Mouse (Mus musculus) stomach, adult 2 months (tissue): ENCODE results near the gene Tm9sf1. TPM values are rescaled to one million over a fixed set of nuclear protein-coding genes. Genes with fewer than 3 reads are reported as not detected.

Experiments used
- polyA plus RNA-seq: library from polyadenylated mRNA; depleted of rRNA; stranded (reverse); fragments of >200 nt; gene quantifications from 2 replicates; pipeline ENCODE4 v1.2.3, GENCODE M21; 2012; rRNA removed

Tm9sf1 gene
- 55.0 and 58.0 TPM in 2 replicates for polyA plus RNA-seq

DNA sequence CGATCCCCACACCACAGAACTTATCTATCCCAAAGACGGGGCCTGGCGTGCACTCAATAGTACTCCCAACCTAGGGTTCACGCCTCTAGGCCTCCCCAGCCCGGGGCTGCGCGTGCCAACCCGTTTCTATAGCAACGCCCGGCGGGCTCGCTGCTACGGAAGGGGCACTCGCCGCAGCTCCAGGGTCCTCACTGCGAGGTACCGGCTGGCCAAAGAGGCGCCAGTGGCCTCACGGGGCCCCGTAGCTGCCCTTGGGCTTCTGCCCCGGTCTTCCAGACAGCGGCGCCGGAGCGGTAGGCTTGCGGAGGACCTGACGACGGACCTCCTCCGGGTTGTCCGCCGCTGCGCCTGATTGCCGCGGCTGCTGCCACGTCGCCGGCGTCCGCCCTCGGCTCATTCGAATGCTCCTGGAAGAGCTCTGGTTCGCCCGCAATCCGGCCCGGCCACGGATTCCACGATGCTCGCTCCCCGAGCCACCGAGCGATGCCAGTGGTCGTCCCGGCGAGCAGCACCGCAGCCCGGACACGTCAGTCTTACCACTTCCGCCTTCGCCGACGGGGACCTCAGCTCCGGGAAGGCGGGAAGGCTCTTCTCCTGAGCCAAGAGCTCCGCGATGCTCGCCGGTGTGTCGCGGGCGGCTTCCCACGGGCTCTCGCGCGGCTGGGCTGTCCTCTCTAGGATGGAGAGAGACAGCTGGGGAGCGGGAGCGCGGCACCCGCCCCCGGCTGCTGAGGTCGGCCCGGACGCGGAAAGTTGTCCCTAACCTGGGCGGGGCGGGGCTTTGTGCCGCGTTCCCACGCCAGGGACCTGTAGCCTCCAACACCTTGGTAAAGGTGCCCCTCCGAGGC, at the start of gene Tm9sf1:
TSS of gene Tm9sf1 (minus strand) at position 747 of the 848 bp plus-strand sequence.

DNA sequence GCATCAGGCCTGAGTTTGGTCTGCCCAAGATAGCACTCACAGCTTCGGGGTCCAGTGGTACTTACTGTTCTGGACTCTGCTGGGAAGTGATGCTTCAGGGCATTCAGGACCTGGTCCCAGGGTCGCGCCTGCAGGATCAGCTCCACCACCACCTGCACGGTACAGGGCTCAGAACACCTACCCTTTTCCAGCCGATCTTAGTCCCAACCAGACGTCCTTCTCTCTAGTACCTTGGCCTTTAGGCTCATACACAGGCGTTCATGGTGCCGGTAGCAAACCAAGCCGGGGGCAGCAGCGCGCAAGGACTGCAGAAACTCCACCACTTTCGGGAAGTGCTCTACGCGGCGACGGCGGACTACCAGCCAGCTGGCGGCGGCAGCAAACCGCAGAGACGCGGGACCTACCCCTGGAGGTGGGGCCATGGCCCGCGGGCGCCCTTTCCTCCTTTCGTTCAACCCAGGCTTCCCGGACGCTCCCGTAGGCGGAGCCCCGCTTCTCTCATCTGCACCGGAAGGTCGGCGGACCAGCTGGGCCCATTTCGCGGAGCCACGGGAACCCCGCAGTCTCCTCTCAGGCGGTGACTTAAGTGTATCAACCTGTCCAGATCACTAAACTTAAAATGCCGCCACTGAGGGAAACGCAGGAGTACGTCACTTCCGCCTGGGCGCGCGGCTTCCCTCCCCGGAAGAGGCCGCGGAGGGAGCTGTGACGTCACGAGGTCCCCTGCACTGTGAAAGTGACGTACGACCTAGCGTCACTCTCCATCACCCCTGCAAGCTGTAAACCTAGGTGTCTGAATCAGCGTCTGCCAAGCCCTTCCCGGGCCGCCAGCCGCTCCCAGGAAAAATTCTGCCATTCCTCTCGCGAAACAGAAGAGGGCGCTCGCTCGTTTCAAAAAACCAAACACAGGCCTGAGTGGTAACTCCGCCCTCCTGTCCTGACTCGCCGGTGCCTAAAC, 37.8 kb upstream of the Tm9sf1 start, which contains the start of gene Tinf2:
TSS of gene Tinf2 (minus strand) at position 661 of the 958 bp plus-strand sequence.

DNA sequence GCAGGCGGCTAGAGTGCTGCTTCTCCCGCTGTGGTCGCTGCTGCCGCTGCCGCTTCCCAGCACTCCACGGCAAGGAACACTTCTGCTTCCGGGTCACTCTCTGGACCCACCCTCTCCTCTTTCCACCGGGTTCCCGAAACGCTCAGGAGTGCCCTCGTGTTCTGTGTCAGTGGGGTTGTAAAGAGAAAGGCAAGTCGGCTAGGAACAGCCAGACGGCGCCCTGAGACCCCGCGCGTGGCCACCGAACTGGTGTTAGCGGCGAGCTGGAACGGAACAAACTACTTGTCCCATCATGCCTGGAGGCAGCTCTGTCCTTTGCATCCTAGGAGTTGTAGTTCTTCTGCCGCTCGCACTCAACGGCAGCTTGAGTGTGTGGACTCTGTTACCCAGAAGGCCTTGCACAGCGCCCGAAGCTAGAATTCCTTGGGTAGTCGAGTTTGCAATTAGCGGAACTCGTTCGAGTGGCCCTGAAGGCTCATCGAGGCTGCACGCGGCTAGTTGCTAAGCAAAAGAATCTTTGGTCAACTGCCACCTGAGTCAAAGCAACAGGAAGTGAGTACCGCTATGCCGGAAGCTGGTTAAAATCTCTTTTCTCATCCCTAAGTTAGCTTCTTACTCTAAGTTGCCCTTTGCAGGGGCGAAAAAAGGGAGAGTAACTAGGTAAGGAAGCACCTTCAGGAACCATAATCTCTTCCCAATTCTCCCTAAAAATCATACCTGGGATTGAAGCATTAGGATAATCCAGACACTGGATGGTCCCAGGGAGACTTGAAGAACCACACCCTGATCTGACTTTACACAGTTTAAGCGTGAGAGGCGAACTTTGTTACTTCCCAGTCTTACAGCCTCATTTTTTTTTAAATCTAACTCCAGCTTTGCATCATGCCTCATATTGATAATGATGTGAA, 28.5 kb upstream of the Tm9sf1 start, which contains the start of the genes Gmpr2 and Nedd8:
TSS of gene Gmpr2 (plus strand) at position 109 of the 908 bp plus-strand sequence.
TSS of gene Nedd8 (minus strand) at position 292 of the 908 bp plus-strand sequence.

DNA sequence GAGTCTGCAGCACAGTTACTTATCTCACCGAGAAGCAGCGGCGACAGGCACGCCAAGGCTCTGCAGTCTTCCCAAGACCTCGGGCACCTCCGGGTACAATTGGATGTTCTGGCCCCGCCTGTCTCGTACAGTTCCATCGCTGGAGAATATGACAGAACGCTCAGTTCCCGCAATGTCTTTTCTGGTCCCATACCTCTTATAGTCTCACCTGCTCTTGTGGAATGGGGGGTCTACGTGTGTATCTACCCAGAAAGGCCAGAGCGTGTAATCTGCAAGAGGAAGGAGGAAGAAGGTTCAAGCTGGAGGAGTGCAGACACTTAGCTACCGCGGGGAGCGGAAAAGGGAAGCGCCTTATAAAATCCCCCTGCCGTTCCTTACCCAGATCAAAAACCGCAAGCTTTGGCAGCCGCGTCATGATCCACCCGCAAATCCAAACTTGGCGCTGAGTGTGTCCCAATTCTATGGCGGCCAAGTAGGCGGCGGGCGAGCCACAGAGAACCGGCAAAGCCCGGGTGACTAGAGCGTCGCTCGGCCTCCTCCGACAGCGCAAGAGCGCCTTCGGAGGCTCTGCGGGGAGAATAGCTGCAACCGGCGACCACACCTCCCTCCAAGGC, 16.5 kb upstream of the Tm9sf1 start, which contains the start of gene Mdp1:
TSS of gene Mdp1 (minus strand) at position 549 of the 614 bp plus-strand sequence.

DNA sequence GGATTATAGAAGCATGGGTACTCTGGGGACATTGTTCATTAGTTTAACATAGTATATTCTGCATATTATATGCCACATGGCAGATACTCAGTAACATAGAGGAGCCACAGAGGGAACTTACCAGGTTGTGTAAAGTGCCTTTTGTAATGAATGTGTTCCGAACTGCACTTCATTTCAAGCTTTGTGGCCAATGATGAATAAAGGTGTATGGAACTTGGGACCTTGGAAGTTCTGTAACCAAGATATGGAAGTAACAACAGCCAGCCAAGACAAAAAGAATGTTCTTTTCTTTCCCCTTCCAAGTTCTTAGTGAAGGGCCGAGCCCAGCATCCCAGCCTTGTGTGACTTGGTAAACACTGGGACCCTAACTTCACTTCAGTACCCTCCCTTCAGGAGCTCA, 6.3 kb upstream of the Tm9sf1 start, which contains the start of gene Tssk4:
TSS of gene Tssk4 (plus strand) at position 301 of the 400 bp plus-strand sequence.

DNA sequence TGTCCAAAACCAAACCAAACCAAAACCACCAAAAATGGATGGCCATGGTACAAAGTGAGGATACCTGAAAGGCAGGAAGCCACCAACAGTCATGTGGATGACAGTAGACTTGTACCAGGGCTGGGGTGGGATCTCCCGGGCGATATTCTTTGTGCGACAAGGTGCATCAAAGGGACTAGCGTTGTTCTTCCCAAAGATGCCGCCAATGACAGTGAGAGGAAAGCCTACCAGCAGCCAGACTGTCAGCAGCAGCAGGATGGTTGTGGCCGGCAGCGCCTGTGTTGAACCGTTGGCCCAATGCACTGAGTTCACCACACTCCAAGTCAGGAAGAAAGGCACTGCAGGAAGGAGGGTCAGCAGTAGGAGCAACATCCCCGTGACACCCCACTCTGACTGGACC, 5.8 kb downstream of the Tm9sf1 start, which contains the start of gene Gm49378:
TSS of gene Gm49378 (minus strand) at position 101 of the 400 bp plus-strand sequence.

DNA sequence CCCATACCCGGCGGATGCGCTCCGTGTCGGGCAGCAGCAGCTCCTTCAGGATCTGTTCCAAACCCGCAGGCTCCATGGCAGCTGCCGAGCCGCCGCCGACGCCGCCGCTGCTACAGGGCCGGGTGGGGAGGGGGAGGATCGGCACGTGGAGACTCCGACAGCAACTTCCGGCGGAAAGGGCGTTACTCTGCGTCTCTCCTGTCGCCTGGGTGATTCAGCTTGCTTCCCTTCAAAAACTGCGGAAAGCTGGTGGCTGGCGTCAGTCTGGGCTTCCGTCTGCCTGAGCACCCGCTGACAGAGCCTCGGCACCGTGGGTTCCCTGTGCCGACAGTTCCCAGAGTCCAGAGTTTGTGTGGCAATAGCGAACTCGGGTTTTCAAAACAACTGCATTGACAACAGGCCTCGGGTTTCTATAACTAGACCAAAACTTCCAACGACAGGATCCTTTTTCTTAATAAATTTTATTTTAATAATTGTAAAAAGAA, 8.0 kb downstream of the Tm9sf1 start, which contains the start of gene Ipo4:
TSS of gene Ipo4 (minus strand) at position 435 of the 485 bp plus-strand sequence.

DNA sequence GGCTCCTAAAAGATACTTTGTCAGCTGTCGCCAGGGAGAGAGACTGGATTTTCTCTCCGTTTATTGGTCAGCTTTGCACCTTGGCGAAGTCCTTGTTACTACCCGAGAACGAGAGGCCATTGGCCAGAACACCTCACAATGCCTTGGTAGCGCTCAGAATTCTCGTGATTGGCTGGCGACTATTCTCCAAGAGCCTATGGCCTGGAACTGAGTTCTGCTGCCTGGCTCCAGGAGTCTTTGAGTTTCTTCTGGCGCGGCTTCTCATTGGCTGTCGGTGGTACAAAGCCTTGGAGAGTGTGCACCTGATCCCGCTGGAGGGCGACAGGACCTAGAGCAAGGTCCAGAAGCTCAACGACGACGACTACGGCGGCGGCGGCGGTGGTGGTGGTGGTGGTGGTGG, 25.8 kb downstream of the Tm9sf1 start, which contains the start of gene Rec8:
TSS of gene Rec8 (plus strand) at position 216 of the 400 bp plus-strand sequence.

DNA sequence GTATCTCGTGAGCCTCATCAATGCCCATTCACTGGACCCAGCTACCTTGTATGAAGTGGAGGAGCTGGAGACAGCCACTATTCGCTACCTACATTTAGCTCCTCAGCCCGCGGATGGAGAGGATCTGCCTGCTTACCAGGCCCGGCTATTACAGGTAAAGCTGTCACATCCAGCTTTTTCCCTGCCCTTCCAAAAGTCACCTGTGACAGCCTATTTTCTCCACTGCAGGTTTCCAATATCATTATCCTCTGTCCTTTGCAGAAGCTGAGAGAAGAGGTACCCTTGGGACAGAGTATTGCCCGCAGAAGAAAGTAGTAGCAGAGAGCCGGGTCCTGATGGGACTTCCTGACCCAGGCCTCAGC, 40.4 kb downstream of the Tm9sf1 start, which contains the start of gene Irf9:
TSS of gene Irf9 (plus strand) at position 301 of the 362 bp plus-strand sequence.

DNA sequence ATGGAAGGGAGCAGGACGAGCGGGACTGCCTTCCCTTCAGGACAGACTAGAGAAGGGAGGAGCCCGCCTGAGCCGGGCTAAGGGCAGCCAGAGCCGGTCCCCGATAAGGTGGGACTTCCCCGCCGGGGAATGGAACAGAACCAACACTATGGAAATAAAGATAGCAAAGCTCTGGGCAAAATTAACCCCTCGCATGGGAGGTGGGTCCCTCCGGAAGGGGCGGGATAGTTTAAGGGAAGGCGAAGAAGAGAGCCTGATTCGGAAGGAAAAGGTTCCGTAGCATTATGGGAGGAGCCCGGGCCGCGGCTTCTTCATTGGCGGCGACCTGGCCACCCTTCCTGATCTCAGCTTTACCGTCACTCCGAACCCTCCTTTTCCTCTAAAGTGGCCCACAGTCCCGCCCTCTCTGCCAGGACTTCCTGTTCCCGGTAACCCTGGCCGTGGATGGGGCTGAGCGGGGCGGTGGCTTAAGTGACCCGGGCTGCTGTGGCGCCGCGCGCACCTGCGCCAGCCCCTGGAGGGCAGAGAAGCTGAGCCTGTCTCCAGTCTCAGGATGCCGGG, 52.2 kb downstream of the Tm9sf1 start, which contains the start of gene Rnf31:
TSS of gene Rnf31 (plus strand) at position 378 of the 561 bp plus-strand sequence.

DNA sequence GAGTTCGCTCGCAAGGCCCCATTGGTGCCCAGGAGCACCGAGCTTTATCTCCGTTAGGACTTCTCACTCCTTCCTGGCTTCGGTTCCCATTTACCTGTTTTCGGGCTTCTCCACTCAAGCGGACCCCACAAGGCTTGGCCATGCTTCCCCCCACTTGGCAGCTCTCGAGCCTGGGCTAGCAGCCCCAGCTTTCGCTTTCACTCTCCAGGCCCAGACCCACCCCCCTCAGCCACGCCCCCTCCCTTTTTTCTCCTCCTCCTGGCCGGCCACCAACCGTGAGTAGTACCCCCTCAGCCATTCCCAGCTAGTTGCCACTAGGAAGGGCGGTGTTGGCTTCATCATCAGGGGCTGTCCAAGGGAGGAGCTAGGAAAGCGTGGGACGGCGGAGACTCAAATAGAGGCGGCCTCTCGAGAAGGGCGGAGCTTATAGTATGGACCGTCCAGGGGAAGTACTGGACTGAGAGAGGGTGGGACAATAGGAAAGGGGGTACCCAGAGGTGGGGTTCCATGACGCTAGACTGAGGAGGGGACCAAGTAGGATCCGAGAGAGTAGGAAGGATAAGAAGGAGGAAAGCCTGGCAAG, 52.8 kb downstream of the Tm9sf1 start, which contains the start of gene Psme2:
TSS of gene Psme2 (minus strand) at position 366 of the 583 bp plus-strand sequence.

Other genes starting within 250 kb of the Tm9sf1 start
- gene Dhrs4, start 165.0 kb downstream of the Tm9sf1 start, polyA plus RNA-seq = 9.0 and 9.5 TPM in 2 replicates
- 0.84 and 1.7 TPM in 2 replicates for gene Carmil3, start 153.2 kb downstream of the Tm9sf1 start, polyA plus RNA-seq
- 0.02 and 0.04 TPM in 2 replicates for gene Cpne6, start 133.4 kb downstream of the Tm9sf1 start, polyA plus RNA-seq
- gene Nrl, start 118.8 kb downstream of the Tm9sf1 start, polyA plus RNA-seq = not detected in 2 replicates
- 9.6 and 12.0 TPM in 2 replicates for gene Pck2, start 103.5 kb downstream of the Tm9sf1 start, polyA plus RNA-seq
- 34.1 and 39.6 TPM in 2 replicates for gene Dcaf11, start 83.8 kb downstream of the Tm9sf1 start, polyA plus RNA-seq
- gene A730061H03Rik, start 83.4 kb downstream of the Tm9sf1 start, polyA plus RNA-seq = 0.36 and 0.43 TPM in 2 replicates
- gene Fitm1, start 68.2 kb downstream of the Tm9sf1 start, polyA plus RNA-seq = 5.4 and 7.6 TPM in 2 replicates
- 18.6 and 20.4 TPM in 2 replicates for gene Psme1, start 65.7 kb downstream of the Tm9sf1 start, polyA plus RNA-seq
- 8.2 and 12.0 TPM in 2 replicates for gene Emc9, start 58.5 kb downstream of the Tm9sf1 start, polyA plus RNA-seq
- 20.5 and 26.3 TPM in 2 replicates for gene Psme2, start 52.7 kb downstream of the Tm9sf1 start, polyA plus RNA-seq
- 14.6 and 15.8 TPM in 2 replicates for gene Rnf31, start 52.1 kb downstream of the Tm9sf1 start, polyA plus RNA-seq
- gene Irf9, start 40.2 kb downstream of the Tm9sf1 start, polyA plus RNA-seq = 20.0 and 20.2 TPM in 2 replicates
- 4.1 and 5.4 TPM in 2 replicates for gene Rec8, start 25.8 kb downstream of the Tm9sf1 start, polyA plus RNA-seq
- 31.9 and 34.9 TPM in 2 replicates for gene Ipo4, start 7.8 kb downstream of the Tm9sf1 start, polyA plus RNA-seq
- 8.5 and 8.6 TPM in 2 replicates for gene Gm49378, start 5.9 kb downstream of the Tm9sf1 start, polyA plus RNA-seq
- gene Tssk4, start 6.4 kb upstream of the Tm9sf1 start, polyA plus RNA-seq = 0.38 and 0.49 TPM in 2 replicates
- gene Mdp1, start 16.7 kb upstream of the Tm9sf1 start, polyA plus RNA-seq = 6.8 and 7.4 TPM in 2 replicates
- 3.7 and 4.7 TPM in 2 replicates for gene Gmpr2, start 28.1 kb upstream of the Tm9sf1 start, polyA plus RNA-seq
- 167 and 187 TPM in 2 replicates for gene Nedd8, start 28.3 kb upstream of the Tm9sf1 start, polyA plus RNA-seq
- 3.1 and 4.4 TPM in 2 replicates for gene Tinf2, start 38.0 kb upstream of the Tm9sf1 start, polyA plus RNA-seq
- 29.4 and 45.8 TPM in 2 replicates for gene Tgm1, start 70.1 kb upstream of the Tm9sf1 start, polyA plus RNA-seq
- gene Rabggta, start 78.5 kb upstream of the Tm9sf1 start, polyA plus RNA-seq = 24.3 and 27.3 TPM in 2 replicates
- gene Dhrs1, start 101.9 kb upstream of the Tm9sf1 start, polyA plus RNA-seq = 50.3 and 51.5 TPM in 2 replicates
- 5.8 and 6.9 TPM in 2 replicates for gene Nop9, start 101.9 kb upstream of the Tm9sf1 start, polyA plus RNA-seq
- gene Cideb, start 114.7 kb upstream of the Tm9sf1 start, polyA plus RNA-seq = 16.4 and 17.4 TPM in 2 replicates
- gene Ltb4r2, start 117.6 kb upstream of the Tm9sf1 start, polyA plus RNA-seq = 5.8 and 10.2 TPM in 2 replicates
- 5.6 and 10.4 TPM in 2 replicates for gene Ltb4r1, start 122.2 kb upstream of the Tm9sf1 start, polyA plus RNA-seq
- gene Adcy4, start 140.3 kb upstream of the Tm9sf1 start, polyA plus RNA-seq = 8.0 and 9.3 TPM in 2 replicates
- 16.6 and 17.9 TPM in 2 replicates for gene Ripk3, start 145.1 kb upstream of the Tm9sf1 start, polyA plus RNA-seq
- gene Nfatc4, start 179.3 kb upstream of the Tm9sf1 start, polyA plus RNA-seq = 13.1 and 15.8 TPM in 2 replicates
- 1.7 and 2.3 TPM in 2 replicates for gene Nynrin, start 210.2 kb upstream of the Tm9sf1 start, polyA plus RNA-seq
- 0.11 and 0.34 TPM in 2 replicates for gene Cbln3, start 240.6 kb upstream of the Tm9sf1 start, polyA plus RNA-seq
- gene Khnyn, start 241.1 kb upstream of the Tm9sf1 start, polyA plus RNA-seq = 13.9 and 14.7 TPM in 2 replicates